Mouse (Mus musculus) limb, embryonic 14.5 days (tissue): Measurements from ENCODE around the gene Cpa4. TPM values are rescaled to one million over a fixed set of nuclear protein-coding genes. Genes with fewer than 3 reads are reported as not detected.
A peak's percentile ranks its signal among the peaks of the same experiment; 100 is the strongest.

Experiments used
- ATAC-seq: fragments of 200-750 bp; cut with Nextera tagmentation; 2 replicates; pipeline ENCODE4 v1.8.0; 2017; ENCODE audit warnings: low read depth, moderate number of reproducible peaks, moderate TSS enrichment; ENCODE audit not compliant: low FRiP score
- DNase-seq: peaks from one replicate; pipeline ENCODE4 v3.0.0-alpha.2; 2015; ENCODE audit warnings: low spot score
- H3K27ac ChIP-seq: fragments of 300-500 bp; sonication (generic); replicated peaks from 2 replicates; pipeline ENCODE4 v1.5.1; 2014; ENCODE audit warnings: low read depth, mild to moderate bottlenecking, low read length, moderate library complexity, mixed read lengths
- H3K27me3 ChIP-seq: fragments of 300-500 bp; sonication (generic); 2 replicates; pipeline ENCODE4 v1.6.1; 2014; ENCODE audit warnings: low read length, mixed read lengths; ENCODE audit not compliant: control insufficient read depth, insufficient read depth
- H3K36me3 ChIP-seq: fragments of 300-500 bp; sonication (generic); 2 replicates; pipeline ENCODE4 v1.6.1; 2014; ENCODE audit warnings: mild to moderate bottlenecking, low read length, moderate library complexity, mixed read lengths; ENCODE audit not compliant: control insufficient read depth, insufficient read depth
- H3K4me1 ChIP-seq: fragments of 300-500 bp; sonication (generic); 2 replicates; pipeline ENCODE4 v1.6.1; 2014; ENCODE audit warnings: antibody characterized with exemption, low read length, mixed read lengths; ENCODE audit not compliant: control insufficient read depth, insufficient read depth
- H3K4me2 ChIP-seq: fragments of 300-500 bp; sonication (generic); replicated peaks from 2 replicates; pipeline ENCODE4 v1.6.1; 2014; ENCODE audit warnings: low read depth, mild to moderate bottlenecking, low read length, moderate library complexity; ENCODE audit not compliant: severe bottlenecking
- H3K4me3 ChIP-seq: fragments of 300-500 bp; sonication (generic); replicated peaks from 2 replicates; pipeline ENCODE4 v1.5.1; 2014; ENCODE audit warnings: low read length
- H3K9ac ChIP-seq: fragments of 300-500 bp; sonication (generic); 2 replicates; pipeline ENCODE4 v1.6.1; 2014; ENCODE audit warnings: mild to moderate bottlenecking, low read depth, low read length, moderate library complexity; ENCODE audit not compliant: severe bottlenecking
- H3K9me3 ChIP-seq: fragments of 300-500 bp; sonication (generic); 2 replicates; pipeline ENCODE4 v1.6.1; 2016; ENCODE audit warnings: low read length; ENCODE audit not compliant: control insufficient read depth
- POLR2A ChIP-seq: fragments of 200-500 bp; IDR thresholded peaks from 2 replicates; pipeline ENCODE4 v1.8.0; 2012; ENCODE audit warnings: inconsistent platforms, mild to moderate bottlenecking, moderate library complexity, borderline replicate concordance; ENCODE audit not compliant: insufficient read depth, insufficient read length; ENCODE audit errors: extremely low read depth
- WGBS: fragments of 180-500 bp; shearing (Covaris S2); extraction: QIAGEN DNeasy Blood & Tissue Kit; methylation state at CpG from one replicate; pipeline ENCODE4 v1.1.7; 2014; 5-methylcytosine and 5-hydroxymethylcytosine counted together
- polyA plus RNA-seq, 2 experiments: library from polyadenylated mRNA; depleted of rRNA in 1 of 2; stranded (reverse) in 1 of 2; unstranded in 1 of 2; fragments of >200 nt; fragmentation: Nextera tagmentation in 1 of 2; extraction: Ambion mirVana in 1 of 2; gene quantifications; 2 replicates each; pipeline versions ENCODE4 v1.2.1 to v1.2.3; 2012 to 2014

Cpa4 gene
- polyA plus RNA-seq, 2 experiments: 2.1 to 4.4 TPM

DNA sequence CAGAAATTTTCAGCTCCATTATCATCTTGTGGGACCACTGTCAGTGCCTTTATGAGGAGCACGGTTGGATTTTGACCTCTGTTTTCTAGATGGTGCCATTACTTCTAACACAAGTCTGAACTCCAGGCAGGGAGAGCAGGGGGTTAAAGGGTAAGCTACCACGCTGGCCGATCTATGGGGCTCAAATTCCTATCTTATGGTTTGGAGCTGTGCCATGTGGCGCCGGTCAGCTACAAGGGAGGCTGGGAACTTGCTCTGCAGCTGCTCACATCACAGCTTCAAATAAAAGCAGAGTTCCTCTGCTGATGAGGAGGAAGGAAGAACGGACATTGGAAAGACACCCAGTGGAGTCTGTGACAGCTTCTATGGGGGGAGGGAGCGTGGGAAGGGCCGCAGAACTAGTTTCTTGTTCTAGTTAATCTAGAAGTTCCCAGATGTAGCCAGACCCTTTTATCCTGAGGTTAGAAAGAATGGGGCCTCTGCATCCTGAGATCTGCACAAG is 67.2 kb downstream of the Cpa4 start:
- H3K9me3 ChIP-seq: no peaks in the 10 kb centered on the region
- ATAC-seq: 0 out of 2 replicates have a peak, but pooled peaks have one; percentile 9
- no peak for TF ChIP-seq POLR2A
- peaks cover 43% of the 10 kb centered on the region for H3K4me1 ChIP-seq
- H3K36me3 ChIP-seq: no peaks in the 10 kb centered on the region
- H3K9ac ChIP-seq: peak overlapping the region; percentile 34; the same call in 1 of the 2 replicates
- H3K4me2 ChIP-seq: no peak overlapping the region; the same call in 1 of the 2 replicates
- WGBS: 14% methylated on average over 8 of the region's 8 CpGs
- no peak for DNase-seq
- no peaks in the 10 kb centered on the region for H3K27me3 ChIP-seq
- H3K27ac ChIP-seq: peak overlapping the region; percentile 95
- H3K4me3 ChIP-seq: no peak overlapping the region

DNA sequence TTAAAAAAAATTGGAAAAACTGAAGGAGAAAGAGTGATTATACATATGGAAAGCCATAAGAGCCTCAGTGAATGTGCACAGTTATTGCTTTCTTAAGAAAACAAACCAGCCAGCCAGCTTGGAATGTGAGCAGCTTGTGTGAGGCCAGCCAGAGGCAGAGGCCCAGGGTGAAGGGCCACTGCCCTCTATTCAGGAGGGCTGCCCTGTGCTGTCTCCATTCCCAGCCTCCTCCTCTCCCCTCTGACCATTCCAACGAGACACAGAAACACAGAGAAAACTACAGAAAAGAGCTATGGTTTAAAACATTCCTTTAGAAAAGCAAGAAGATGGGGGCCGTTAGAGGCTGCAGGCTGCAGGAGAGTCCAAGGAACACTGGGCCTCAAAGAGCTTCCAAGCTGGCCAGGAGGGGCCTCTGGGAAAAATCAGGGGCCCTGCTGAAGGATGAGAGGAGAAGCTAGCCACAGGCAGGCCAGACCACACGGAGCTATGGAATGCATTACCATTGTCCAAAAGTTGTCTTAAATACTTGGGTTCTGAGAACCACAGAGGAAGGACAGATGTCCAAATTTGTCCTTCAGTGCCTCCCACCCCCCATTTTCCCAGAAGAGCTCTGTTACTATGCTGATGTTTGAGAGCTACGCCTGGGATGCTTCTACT is 68.1 kb downstream of the Cpa4 start:
- TF ChIP-seq POLR2A: no peak
- Histone ChIP-seq H3K9ac (no peak overlapping the region), H3K27me3 (no peaks in the 10 kb centered on the region), H3K4me1 (peaks cover 43% of the 10 kb centered on the region), H3K36me3 (no peaks in the 10 kb centered on the region), H3K9me3 (no peaks in the 10 kb centered on the region), H3K27ac (peak overlapping the region; percentile 95), H3K4me2 (no peak overlapping the region), H3K4me3 (no peak overlapping the region)
- ATAC-seq: peak; percentile 82
- 20% methylated on average over 4 of the region's 4 CpGs for WGBS
- DNase-seq: peak; percentile 74

DNA sequence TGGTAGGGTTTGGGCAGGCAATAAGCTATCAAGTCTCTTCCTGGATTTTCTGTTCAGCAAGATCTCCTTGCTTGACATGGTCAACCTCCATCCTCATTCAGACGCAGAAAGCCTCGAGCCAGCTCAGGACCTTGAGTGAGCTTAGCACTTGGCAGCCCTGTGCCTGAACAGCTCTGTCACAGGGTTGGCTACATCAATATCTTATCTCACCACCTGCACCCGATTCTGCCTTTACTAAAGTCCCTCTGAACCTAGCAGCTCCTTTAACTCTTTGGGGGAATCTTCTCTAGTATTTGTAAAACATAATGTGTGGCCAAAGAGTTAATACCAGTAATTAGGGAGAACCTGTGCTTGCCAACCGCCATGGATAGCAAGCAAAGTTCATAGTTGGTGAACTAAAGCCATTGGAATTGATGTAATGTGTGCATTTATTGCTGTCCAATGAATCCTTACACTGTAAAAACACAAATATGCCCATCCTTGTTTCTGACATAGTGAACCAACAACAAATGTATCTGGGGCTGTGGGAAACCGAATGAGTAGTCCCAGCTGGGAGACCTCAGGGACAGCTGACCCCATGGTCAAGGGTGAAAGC is 70.6 kb downstream of the Cpa4 start, which contains the start of gene Cpa1:
Gene Cpa1 (plus strand): TSS at position 545 of the 595 bp plus-strand sequence.
- no peak within 1 kb of the TSS for H3K9ac ChIP-seq
- no peak for TF ChIP-seq POLR2A
- H3K36me3 ChIP-seq: no peaks in the 10 kb centered on the region
- no peak within 1 kb of the TSS for H3K27ac ChIP-seq
- peaks cover 35% of the 10 kb centered on the region for H3K4me1 ChIP-seq
- ATAC-seq (no peak), DNase-seq (no peak)
- no peak within 1 kb of the TSS for H3K4me2 ChIP-seq
- H3K9me3 ChIP-seq: no peaks in the 10 kb centered on the region
- WGBS: 87% methylated on average over 5 of the region's 5 CpGs
- no peak within 1 kb of the TSS for H3K4me3 ChIP-seq
- H3K27me3 ChIP-seq: no peaks in the 10 kb centered on the region

Other genes with a start within 250 kb of the Cpa4 start
- gene Zc3hc1, start 177.3 kb upstream of the Cpa4 start, polyA plus RNA-seq (2012; rRNA removed): 41.5 and 41.8 TPM in 2 replicates
- gene Zc3hc1, start 177.3 kb upstream of the Cpa4 start, polyA plus RNA-seq (2014; fragmentation: Nextera tagmentation; extraction: Ambion mirVana): 63.4 and 64.6 TPM in 2 replicates
- gene Klhdc10, start 166.5 kb upstream of the Cpa4 start, polyA plus RNA-seq (2012; rRNA removed): 106 and 110 TPM in 2 replicates
- 39.3 and 42.0 TPM in 2 replicates for gene Klhdc10, start 166.5 kb upstream of the Cpa4 start, polyA plus RNA-seq (2014; fragmentation: Nextera tagmentation; extraction: Ambion mirVana)
- 47.5 and 63.2 TPM in 2 replicates for gene Tmem209, start 58.6 kb upstream of the Cpa4 start, polyA plus RNA-seq (2012; rRNA removed)
- gene Tmem209, start 58.6 kb upstream of the Cpa4 start, polyA plus RNA-seq (2014; fragmentation: Nextera tagmentation; extraction: Ambion mirVana): 28.3 and 34.7 TPM in 2 replicates
- 0.10 and 0.12 TPM in 2 replicates for gene Ssmem1, start 58.5 kb upstream of the Cpa4 start, polyA plus RNA-seq (2012; rRNA removed)
- gene Ssmem1, start 58.5 kb upstream of the Cpa4 start, polyA plus RNA-seq (2014; fragmentation: Nextera tagmentation; extraction: Ambion mirVana): 0.17 TPM in 1 of 2 replicates, not detected in the other
- gene Cpa2, start 26.8 kb upstream of the Cpa4 start, polyA plus RNA-seq (2012; rRNA removed): 5.2 and 6.6 TPM in 2 replicates
- gene Cpa2, start 26.8 kb upstream of the Cpa4 start, polyA plus RNA-seq (2014; fragmentation: Nextera tagmentation; extraction: Ambion mirVana): 5.3 and 6.5 TPM in 2 replicates
- gene Cpa5, start 42.6 kb downstream of the Cpa4 start, polyA plus RNA-seq (2012; rRNA removed): 0.81 and 0.87 TPM in 2 replicates
- gene Cpa5, start 42.6 kb downstream of the Cpa4 start, polyA plus RNA-seq (2014; fragmentation: Nextera tagmentation; extraction: Ambion mirVana): 0.57 and 0.99 TPM in 2 replicates
- gene Cpa1, start 70.8 kb downstream of the Cpa4 start, polyA plus RNA-seq (2012; rRNA removed): 1.4 and 2.8 TPM in 2 replicates
- gene Cpa1, start 70.8 kb downstream of the Cpa4 start, polyA plus RNA-seq (2014; fragmentation: Nextera tagmentation; extraction: Ambion mirVana): 1.1 and 1.3 TPM in 2 replicates
- 44.3 and 48.5 TPM in 2 replicates for gene Cep41, start 125.4 kb downstream of the Cpa4 start, polyA plus RNA-seq (2012; rRNA removed)
- 41.1 and 50.9 TPM in 2 replicates for gene Cep41, start 125.4 kb downstream of the Cpa4 start, polyA plus RNA-seq (2014; fragmentation: Nextera tagmentation; extraction: Ambion mirVana)
- gene Mest, start 155.2 kb downstream of the Cpa4 start, polyA plus RNA-seq (2012; rRNA removed): 3,348 and 4,195 TPM in 2 replicates
- 2,178 and 2,321 TPM in 2 replicates for gene Mest, start 155.2 kb downstream of the Cpa4 start, polyA plus RNA-seq (2014; fragmentation: Nextera tagmentation; extraction: Ambion mirVana)